Mouse (Mus musculus): ENCODE measurements around the gene Ulk4.

GRCm38 (mm10) chr9:120976158-120976557 is 300.8 kb downstream of the Ulk4 start:
- TF ChIP-seq RAD21 (IDR thresholded peaks at IDR 0.05; ENCODE audit: low read depth, low read length) (no peak), CTCF (IDR thresholded peaks at IDR 0.05 in 2 of 3, conservative IDR thresholded peaks at IDR 0.05 in 1 of 3; ENCODE audit: control insufficient read depth in 1 of 3, insufficient read depth in 1 of 3, low read depth in 2 of 3, low read length in 3 of 3, poor library complexity in 1 of 3, severe bottlenecking in 1 of 3) (no peak)
